Mouse (Mus musculus) liver, embryonic 14.5 days (tissue): ENCODE measurements around the gene Canx.

ENCODE experiments used
- CTCF ChIP-seq: IDR thresholded peaks from 2 replicates; pipeline ENCODE4 v1.5.1; 2016; ENCODE audit warnings: antibody characterized with exemption, low read depth, control low read depth
- EP300 ChIP-seq: IDR thresholded peaks from 2 replicates; pipeline ENCODE4 v1.6.1; 2016; ENCODE audit warnings: antibody characterized with exemption, low read depth

GRCm38 (mm10) chr11:50346256-50347032, 21.0 kb upstream of the Canx start:
- no peak for TF ChIP-seq CTCF
- TF ChIP-seq EP300 = no peak
